Mouse (Mus musculus): ENCODE results near the gene Foxp1.

Gene Foxp1

DNA sequence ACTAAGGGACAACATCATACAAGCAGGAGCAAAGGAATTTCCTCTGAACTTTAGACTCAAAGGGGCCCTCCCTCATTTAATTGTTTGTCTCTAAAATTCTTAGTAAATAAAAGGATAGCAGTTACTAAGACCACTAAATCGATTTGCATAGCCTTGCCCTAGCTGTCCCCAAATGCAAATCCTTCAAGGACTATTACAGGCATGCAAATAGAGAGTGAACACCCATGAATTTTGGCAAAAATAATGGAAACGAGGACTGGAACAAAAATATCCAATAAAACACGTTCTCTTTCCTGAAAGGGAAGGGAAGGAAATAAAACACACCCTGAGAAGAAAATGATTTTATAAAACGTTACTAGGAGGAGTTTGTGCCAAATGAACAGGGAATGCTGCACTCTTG is 390.7 kb downstream of the Foxp1 start:
- no peak for DNase-seq (ENCODE audit: low read depth)

DNA sequence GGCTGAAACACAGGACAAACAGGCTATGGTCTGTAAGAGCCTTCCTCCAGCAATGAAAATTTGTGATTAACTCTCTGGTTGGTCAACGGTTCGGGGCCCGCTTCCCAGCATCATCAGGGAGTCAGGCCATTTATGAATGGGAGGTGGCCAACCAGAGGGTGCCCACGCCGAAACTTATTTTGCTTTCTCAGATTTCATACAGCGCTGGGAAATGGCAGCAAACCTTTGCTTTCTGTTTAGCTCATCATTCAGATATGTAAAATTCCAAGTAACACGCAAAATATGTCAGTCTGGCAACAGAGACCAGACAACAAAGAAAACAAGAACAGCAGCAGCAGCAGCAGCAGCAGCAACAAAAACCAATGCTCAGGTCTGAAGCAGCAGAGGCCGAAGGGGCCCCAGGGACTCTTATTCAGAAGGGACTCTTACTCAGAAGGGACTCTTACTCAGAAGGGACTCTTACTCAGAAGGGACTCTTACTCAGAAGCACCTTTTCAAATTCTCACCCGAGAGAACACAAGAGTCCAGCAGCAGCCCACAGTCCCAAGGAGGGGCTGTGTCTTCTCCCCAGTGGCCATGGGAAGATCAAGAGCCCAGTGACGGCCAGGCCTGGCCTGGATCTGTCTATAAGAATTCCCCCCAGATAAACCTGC is 391.6 kb downstream of the Foxp1 start:
- peak; percentile 22 for DNase-seq (ENCODE audit: low read depth)

DNA sequence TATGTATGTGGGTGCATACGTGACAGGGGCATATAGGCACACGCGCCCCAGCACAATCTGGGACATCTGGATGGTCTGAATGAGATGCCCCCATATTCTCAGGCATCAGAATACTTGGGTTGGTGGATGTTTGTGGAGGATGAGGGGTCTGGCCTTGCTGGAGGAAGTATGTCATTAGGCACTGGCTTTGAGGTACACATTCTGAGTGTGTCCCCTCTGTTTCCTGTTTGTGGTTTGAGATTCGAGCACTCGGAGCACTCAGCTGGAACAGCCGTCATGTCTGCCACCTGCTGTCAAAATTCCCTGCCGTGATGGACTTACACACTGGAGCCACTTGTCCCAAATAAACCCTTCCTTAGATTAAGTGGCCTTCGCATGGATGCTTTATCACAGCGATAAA is 395.8 kb downstream of the Foxp1 start:
- DNase-seq (ENCODE audit: low read depth), result peak; percentile 8

DNA sequence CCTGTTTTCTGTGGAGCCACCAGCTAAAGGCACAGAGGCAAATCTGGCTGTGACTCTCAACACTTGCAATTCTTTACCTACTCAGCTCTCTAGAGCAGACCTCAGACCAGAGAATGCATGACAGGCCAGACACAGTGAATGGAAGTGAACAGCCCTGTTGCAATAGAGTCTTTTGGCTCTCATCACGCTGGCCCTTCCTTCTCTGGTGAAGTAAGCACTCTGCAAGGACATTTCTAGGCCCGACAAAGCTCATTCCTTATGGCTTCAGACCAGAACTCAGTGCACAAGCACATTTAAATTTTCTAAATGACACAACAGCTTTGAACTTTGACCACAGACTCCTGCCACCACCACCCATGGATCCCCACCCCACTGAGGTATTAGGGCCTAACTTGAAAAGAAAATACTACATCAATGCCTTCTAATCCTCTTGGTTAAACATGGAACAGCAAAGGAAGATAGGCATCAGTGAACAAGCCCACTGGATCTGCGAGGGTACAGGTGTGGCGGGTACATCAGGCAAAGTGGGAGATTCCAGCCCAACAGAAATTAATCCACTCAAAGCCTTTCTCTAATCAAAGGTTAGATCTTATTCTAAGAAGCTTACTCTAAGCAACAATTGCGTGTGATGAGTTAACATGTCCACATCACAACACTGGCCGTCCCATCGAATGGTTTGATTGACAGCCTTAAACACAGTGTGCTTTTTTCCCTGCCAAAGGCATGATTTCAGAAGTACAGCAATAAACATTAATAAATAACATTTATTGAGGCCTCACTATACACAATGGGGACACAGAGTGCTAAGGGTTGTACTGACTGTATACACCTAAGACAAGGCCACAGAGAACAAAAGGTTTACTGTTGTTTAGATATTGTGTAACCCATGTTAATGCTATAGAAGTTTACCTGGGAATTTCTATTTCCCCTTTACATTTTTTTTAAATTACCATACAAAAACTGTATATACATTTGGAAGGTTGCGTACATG is 401.4 kb downstream of the Foxp1 start:
- DNase-seq (ENCODE audit: low read depth), result no peak

DNA sequence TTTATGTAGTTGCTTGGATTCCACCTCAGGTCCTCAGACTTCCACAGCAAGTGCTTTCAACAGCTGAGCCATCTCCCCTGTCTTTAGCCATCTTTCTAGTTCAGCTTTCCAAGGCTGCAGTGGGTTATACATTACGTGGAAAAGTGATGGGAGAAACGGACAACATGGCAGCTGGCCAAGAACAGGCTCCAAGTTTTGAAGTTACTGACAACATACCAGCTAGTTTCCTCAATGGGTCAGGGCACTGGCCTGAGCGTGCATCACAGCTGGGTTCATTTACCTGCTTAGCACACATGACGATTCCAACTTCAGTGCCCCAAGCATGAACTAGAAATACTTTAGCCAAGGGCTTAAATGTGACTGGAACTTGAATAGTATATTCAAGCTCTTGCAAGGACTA is 404.0 kb downstream of the Foxp1 start:
- no peak for DNase-seq (ENCODE audit: low read depth)

DNA sequence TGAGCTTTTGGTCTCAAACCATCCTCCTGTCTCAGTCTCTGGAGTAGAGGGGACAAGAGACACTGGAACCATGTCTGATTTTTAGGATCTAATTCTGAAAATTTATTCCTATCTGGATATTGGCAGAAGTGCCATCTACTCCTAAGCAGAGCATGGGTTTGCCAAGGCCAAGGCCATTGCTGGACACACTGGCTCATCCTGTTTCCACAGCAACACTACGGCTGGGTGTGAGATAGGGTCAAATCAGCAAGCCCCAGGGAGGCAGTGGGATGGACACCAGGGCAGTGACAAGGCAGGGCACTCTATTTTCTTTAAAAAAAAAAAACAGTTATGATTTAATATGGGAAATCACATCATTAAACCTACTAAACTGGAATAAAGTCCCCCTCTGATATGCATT is 405.1 kb downstream of the Foxp1 start:
- no peak for DNase-seq (ENCODE audit: low read depth)

DNA sequence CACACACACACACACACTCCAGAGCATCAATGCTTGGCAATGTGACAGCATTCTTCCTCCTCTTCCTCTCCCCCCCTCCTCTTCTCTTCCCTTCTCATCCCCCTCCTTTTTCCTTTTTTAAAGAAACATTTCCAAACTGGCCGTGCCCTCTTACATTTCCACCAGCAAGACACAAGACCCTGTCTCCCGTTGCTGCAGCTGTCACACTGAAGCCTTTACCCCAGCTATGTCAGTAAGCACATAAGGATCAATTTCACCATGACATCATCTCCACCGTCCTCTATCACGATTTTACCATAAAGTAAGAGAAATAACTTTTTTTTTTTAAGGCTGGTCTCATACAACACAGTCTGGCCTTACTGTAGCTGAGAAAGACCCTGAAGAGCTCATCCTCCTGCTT is 410.7 kb downstream of the Foxp1 start:
- no peak for DNase-seq (ENCODE audit: low read depth)

DNA sequence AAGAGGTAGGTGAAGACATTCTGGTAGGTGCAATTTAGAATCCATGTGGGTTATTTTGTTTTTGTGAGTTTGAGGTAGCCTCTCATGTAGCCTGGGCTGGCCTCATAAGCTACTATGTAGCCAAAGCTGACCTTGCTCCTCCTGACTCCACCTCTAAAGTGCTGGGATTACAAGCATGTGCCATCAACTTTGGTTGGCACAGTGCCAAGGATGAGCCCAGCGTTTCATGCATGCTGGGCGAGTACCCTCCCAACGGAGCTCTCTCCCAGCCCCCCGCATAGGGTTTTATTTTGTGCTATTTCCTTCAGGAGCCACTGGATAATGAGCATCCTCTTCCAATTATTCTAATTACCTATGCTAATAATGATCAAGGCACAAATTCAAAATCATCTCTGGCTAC is 414.1 kb downstream of the Foxp1 start:
- no peak for DNase-seq (ENCODE audit: low read depth)

DNA sequence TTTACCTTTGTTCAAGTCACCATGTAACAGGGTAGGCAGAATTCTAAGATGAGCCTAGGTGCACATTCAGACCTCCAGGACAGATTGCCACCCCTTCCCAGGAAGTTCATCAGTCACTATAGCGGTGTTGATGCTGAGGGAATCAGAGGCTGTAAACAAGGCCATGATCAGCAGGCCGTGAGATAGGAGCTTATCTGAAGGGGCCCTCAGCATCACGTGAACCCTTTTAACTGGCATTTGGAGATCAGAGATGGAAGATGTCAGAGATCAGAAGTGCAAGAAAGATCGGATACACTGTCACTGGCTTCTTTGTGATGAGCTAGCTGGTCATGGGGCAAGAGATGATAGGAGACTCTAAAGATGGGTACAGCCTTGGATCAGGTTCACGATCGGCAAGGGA is 414.8 kb downstream of the Foxp1 start:
- DNase-seq (ENCODE audit: low read depth), result no peak

DNA sequence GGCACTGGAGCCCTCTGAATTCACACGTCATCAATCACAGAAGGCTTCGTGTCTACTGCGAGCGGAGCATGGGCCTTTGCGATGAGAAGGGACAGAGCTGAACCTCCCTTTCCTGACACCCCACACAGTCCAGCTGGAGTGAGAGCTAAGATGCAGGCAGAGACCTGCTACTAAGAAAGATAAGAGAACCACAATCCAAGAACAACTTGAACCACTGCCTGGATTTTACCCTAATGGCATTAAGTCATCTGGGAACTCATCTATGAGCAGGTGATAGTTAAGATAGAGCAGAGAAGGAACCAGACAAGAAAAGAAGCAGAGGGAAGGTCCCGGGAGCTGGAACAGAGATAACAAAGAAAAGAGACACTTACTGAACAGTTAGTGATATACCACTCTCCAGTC is 415.4 kb downstream of the Foxp1 start:
- no peak for DNase-seq (ENCODE audit: low read depth)

DNA sequence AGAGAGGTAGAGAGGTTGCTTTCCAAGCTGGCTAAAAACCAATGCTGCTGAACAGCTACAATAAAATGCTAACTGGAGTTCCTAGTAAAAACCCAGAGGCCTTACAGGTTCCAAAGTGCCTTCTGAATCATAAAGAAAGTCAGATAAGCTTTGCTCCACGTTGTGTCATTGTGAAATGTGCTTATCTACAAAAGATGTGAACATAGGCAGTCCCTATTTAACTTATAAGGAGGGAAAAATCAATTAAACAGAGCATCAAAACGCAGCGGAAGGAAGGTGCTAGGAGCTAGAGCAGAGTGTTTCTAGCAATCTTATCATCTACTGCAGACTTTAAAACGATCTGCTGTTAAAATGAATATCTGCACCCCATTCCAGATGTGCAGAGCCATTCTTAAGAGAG is 416.5 kb downstream of the Foxp1 start:
- no peak for DNase-seq (ENCODE audit: low read depth)

DNA sequence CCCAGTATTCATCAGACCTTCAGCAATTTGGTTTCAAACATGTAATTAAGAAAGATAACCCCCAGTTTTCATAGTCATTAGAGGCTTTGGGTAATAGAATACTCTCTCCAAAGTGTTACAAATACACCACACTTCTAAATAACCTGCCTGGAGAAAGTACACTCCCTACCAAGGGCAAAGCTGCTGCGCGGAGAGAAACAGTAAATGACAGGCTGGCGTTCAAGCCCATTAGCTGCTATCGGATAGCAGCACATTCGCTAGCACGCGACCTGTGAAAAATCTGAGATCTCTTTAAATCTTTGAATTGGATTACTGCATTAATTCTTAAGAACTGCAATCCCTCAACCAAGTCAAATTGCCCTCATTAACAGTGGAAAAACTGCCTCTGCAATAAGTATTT is 418.1 kb downstream of the Foxp1 start:
- DNase-seq (ENCODE audit: low read depth), result no peak

DNA sequence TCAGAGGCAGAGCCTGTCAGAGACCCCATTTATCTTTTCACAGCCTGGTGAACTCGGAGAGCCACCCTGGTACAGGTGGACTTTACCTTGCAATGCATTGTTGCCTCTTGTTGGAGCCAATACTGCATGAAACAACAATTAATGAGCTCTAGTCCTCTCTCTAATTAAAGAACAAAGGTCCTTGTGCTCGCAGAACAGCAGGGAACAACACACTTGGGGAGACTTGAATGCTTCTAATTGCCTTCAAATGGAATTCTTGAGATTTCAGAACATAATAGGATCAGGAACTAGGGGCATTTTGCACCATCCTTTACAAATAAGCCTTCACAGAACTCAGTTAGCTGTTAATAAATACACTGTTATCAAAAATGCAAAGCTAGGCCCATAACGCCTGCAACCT is 418.6 kb downstream of the Foxp1 start:
- no peak for DNase-seq (ENCODE audit: low read depth)

DNA sequence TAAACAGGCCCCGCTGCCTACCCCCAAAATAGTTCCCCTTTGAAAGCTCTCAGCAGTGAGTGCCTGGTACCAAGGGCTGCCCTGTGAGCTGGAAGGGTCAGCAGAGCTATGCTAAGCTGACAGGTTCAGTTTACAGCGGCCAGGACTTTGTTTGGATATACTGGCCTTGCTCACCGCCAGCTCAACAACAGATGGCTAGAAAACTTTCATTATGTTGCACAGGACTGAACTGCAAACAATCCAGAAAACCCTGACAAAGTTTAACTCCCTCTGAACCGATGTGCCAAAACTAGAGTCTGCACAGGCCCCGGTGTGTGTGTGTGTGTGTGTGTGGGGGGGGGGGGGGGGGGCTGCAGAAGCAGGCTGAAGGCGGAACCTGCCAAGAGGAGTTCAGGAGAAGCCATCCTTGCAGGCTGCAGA is 421.0 kb downstream of the Foxp1 start:
- no peak for DNase-seq (ENCODE audit: low read depth)

DNA sequence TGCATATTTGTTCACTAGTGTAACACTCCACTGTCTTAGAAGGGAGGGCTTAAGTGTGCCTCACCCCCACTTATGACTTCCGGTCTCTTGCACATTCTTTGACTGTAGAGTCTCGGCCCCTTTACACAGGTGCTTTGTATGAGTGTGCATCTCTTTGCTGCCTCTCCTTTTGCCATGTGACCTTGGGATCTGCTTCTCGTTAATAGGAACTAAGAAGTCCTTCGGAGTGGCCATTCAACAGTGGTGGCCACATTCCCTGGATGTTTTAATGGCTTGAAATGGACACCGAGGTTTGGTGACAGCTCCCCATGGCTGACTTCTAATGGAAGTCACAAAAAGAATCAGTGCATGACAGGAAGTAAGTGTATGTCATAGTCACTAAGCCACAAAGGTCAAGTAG is 422.2 kb downstream of the Foxp1 start:
- peak; percentile 22 for DNase-seq (ENCODE audit: low read depth)

DNA sequence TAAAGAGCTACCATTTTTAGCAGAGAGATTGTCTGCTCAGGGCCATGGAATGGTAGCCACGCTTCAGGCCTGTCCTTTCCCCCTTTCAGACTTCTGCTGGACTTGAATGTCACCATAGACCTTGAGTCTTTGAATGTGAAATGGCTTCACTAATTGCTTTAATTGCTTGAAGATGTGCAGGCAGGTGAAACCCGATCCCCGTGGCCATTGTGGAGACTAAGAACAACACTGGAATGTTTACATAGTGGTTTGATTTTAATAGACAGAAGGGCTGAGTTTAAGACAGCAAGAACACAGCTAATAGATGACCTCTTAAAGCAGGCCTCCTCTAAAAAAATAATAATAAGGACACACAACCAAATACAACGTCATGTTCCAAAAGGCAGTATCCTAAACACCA is 422.7 kb downstream of the Foxp1 start:
- DNase-seq (ENCODE audit: low read depth), result no peak

DNA sequence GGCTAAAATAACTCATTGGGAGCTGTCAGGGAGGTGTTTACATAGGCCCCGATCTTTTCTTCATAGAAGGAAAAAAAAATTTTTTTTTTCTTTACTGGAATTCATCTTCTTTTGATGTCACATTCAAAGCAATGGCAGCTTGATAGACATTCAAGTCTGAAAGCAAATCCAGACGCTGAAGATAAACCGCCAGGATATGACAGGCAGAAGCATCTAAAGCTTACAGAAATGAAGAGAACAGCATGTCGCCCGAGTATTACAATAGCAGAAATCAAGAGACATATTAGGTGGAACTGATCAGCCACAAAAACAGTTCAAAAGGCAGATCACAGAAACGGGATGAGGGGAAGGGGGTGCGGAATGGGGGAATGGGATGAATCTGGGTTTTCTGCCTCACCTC is 425.3 kb downstream of the Foxp1 start:
- DNase-seq (ENCODE audit: low read depth), result peak; percentile 33

DNA sequence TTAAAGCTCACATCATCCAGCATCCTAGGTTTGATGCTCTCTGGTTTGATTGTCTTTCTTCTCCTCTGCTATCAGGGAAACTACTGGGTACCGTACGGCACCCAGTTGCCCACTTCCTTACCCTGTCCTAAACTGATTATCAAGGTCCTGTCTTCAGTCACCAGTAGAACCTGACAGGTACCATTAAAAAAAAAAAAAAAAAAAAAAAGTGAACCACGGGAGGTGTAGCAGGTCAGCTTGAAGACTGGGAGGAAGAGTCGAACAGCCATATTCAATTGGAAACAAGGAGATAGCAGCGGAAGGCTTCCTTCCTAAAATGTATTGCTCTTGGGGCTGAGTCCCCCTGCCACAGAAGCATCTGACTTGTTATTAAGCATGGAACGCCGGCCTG is 425.8 kb downstream of the Foxp1 start:
- no peak for DNase-seq (ENCODE audit: low read depth)

DNA sequence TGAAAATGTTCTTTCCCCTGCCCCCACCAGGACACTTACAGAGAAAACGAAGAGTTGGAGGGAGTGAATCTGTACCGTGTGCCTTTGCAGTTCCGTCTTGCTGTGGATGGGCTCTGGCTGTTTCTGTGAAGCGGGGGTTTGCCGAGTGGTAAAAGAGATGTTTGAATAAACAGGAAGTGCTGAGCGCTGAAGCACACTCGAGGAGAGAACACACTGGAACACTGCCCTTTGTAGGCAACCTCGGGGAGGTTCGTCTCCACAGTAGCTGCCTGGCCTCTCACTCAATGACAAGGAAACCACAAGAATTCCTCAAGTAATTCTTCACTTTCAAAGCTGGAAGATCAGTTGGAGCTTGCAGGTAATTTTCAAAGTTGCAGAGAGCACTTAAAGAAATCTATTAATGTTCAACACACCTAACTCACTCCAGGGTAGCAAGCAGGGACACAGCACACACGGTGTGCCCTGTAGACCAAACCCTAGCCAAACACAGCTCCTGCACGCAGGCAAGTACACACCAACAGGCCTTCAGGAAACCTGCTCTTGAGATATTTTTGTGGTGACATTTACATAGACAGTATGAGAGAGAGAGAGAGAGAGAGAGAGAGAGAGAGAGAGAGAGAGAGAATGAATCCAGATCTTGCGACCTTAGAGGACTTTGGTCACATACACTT is 426.3 kb downstream of the Foxp1 start:
- peak; percentile 86 for DNase-seq (ENCODE audit: low read depth)

DNA sequence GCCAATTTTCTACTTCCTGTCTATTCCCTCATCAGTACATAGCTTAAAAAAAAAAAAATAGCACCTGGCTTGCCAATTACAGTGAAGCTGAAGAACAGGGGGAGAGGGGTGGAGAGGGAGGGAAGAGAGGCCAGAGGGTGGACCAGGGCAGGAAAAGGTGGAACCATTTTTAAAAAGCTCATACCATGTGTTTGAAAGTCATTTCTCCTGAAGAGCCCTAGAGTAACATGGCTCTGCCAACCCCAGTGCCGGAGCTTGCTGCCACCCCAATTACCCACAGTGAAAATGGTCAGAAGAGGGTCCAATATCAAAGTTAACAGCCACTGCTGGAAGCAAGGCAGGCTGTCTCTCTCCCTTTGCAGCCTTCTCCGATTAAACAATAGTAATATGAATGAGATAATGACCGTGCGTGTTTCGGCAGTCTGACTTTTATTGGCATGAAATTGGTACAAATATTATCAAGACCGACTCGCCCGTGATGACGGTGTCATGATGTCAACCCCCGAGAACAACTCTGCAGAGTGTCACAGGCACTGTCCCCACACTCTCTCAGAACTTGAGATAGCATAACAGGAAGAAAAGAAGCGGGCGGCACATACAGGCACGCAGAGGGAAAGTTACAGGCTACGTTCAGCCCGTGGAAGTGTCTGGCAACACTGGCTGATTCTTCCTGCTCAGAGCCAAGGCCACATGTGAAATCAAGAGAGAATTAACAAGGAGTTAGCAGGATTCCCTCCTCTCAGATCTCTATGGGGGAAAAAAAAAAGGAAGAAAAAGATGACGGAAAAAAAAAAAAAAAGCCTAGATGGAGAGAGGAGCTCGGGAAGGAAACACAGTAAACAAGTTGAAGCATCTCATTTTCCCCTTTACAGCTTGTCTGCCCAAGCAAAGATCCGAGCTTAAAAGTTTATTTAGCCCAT is 427.1 kb downstream of the Foxp1 start:
- peak; percentile 85 for DNase-seq (ENCODE audit: low read depth)

DNA sequence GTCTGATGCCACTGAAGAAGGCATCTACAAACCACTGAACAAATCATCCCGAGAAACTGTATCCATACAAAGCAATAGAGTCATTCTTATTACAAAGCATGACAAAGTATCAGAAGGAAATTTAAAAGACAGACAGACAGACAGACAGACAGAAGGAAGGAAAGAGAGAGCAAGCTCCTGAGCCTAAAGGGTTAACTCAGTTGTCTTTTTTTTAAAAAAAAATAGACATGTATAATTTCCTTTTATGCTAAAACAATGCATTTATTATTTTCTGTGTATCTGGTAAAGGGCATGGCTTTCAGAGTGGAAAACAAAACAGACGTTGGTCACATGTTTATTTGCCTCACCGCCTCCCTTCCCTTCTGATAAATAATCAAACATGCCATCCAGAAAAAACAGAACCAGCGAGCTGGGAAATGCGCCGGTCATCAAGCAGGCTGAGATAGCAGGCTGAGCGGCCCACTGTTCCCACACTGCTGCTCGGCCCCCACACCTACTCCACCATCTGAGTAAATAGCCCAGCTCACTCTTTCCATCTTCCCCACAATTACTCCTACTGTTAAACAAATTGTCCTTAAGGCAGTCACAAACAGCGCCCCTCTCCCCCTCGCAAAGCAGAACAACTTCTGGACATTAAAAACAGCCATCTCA is 428.1 kb downstream of the Foxp1 start:
- DNase-seq (ENCODE audit: low read depth), result peak; percentile 56
